8 mouse cellular contexts compared by ENCODE assay signal in genomic region chr16:33950830-33951229, GRCm38 (mm10). TPM values are rescaled to one million over a fixed set of nuclear protein-coding genes. Genes with fewer than 3 reads are reported as not detected.
DNase-seq lines count a peak whose midpoint lies in the region; ATAC-seq and TF ChIP-seq lines count a peak whose summit lies in the region.

No protein-coding gene starts in this region.

- H3K4me3 ChIP-seq in ES-E14 (ENCODE audit: insufficient read depth in 1 of 2, low read depth in 1 of 2, low read length in 2 of 2, poor library complexity in 1 of 2, severe bottlenecking in 1 of 2), result no peak overlapping the region
- no peak overlapping the region for H3K4me3 ChIP-seq in forebrain, embryonic 15.5 days
- no peak overlapping the region for H3K4me3 ChIP-seq in layer of hippocampus, adult 2 months
- no peak overlapping the region for H3K4me3 ChIP-seq in lung, adult 2 months (replicated peaks; ENCODE audit: extremely low read depth, low read depth, low read length)
- H3K4me3 ChIP-seq in neural tube, embryonic 15.5 days (replicated peaks), result no peak overlapping the region

- TF ChIP-seq POLR2A in lung, adult 2 months (IDR thresholded peaks at IDR 0.05; ENCODE audit: borderline replicate concordance, extremely low read depth, low read depth, low read length), result no peak

- H3K9ac ChIP-seq in ES-E14 (ENCODE audit: insufficient read depth, low read depth, low read length, poor library complexity, severe bottlenecking), result no peak overlapping the region
- H3K9ac ChIP-seq in forebrain, embryonic 15.5 days (replicated peaks), result no peak overlapping the region
- no peak overlapping the region for H3K9ac ChIP-seq in neural tube, embryonic 15.5 days (replicated peaks)

- no peaks in the 10 kb centered on the region for H3K27me3 ChIP-seq in forebrain, embryonic 15.5 days
- H3K27me3 ChIP-seq in neural tube, embryonic 15.5 days (replicated peaks), result no peaks in the 10 kb centered on the region

- peak; percentile 92 for TF ChIP-seq CTCF in layer of hippocampus, adult 2 months (conservative IDR thresholded peaks at IDR 0.05)
- TF ChIP-seq CTCF in lung, adult 2 months (IDR thresholded peaks at IDR 0.05; ENCODE audit: insufficient read depth, low read length), result peak; percentile 83

- H3K4me2 ChIP-seq in forebrain, embryonic 15.5 days (replicated peaks), result no peak overlapping the region
- no peak overlapping the region for H3K4me2 ChIP-seq in neural tube, embryonic 15.5 days

- in situ Hi-C loops in ES-E14 (cut with MboI; ENCODE audit: low sequenced_read_pairs in 2 of 2, unreplicated experiment in 2 of 2), result loop anchor here in 1 of 2 experiments (5.0 kb wide), 1 partner anchor 129 kb away; no protein-coding TSS in a partner anchor

- WGBS in forebrain, embryonic 15.5 days, result 24% methylated on average over 4 of the region's 4 CpGs
- whole genome bisulfite sequencing in lung, adult 2 months, result 16% methylated on average over 4 of the region's 4 CpGs
- WGBS in neural tube, embryonic 15.5 days, result 26% methylated on average over 4 of the region's 4 CpGs

- peak; percentile 79 for DNase-seq in ES-E14 (ENCODE audit: low read depth, low spot score)
- DNase-seq in c-Kit-positive CD71-positive TER-119-positive erythroid progenitor cells, embryonic 14.5 days (ENCODE audit: low spot score), result peak; percentile 62
- peak; percentile 73 to 77 for DNase-seq in layer of hippocampus, adult 2 months (ENCODE audit: low spot score in 2 of 2)
- peak; percentile 83 for DNase-seq in lung, adult 2 months
- DNase-seq in testis, postnatal 14 days (ENCODE audit: low spot score), result peak; percentile 46

- no peaks in the 10 kb centered on the region for H3K4me1 ChIP-seq in ES-E14 (ENCODE audit: control insufficient read depth in 2 of 2, insufficient read depth in 2 of 2, low read length in 2 of 2, poor library complexity in 1 of 2)
- no peaks in the 10 kb centered on the region for H3K4me1 ChIP-seq in forebrain, embryonic 15.5 days
- no peaks in the 10 kb centered on the region for H3K4me1 ChIP-seq in lung, adult 2 months (ENCODE audit: control insufficient read depth, insufficient read depth, low read length)
- H3K4me1 ChIP-seq in neural tube, embryonic 15.5 days, result no peaks in the 10 kb centered on the region

- no peak overlapping the region for H3K27ac ChIP-seq in ES-E14 (ENCODE audit: insufficient read depth, low read depth, low read length, poor library complexity, severe bottlenecking)
- no peak overlapping the region for H3K27ac ChIP-seq in forebrain, embryonic 15.5 days (replicated peaks)
- H3K27ac ChIP-seq in layer of hippocampus, adult 2 months, result no peak overlapping the region
- H3K27ac ChIP-seq in neural tube, embryonic 15.5 days (replicated peaks), result no peak overlapping the region

- H3K36me3 ChIP-seq in ES-E14 (ENCODE audit: control insufficient read depth, insufficient read depth, low read length, poor library complexity, severe bottlenecking), result peaks cover 11% of the 10 kb centered on the region
- peaks cover 24% of the 10 kb centered on the region for H3K36me3 ChIP-seq in forebrain, embryonic 15.5 days
- peaks cover 22% of the 10 kb centered on the region for H3K36me3 ChIP-seq in neural tube, embryonic 15.5 days

- H3K9me3 ChIP-seq in ES-E14 (ENCODE audit: control insufficient read depth, insufficient read depth, low read depth, low read length), result no peaks in the 10 kb centered on the region
- H3K9me3 ChIP-seq in forebrain, embryonic 15.5 days, result no peaks in the 10 kb centered on the region
- H3K9me3 ChIP-seq in neural tube, embryonic 15.5 days (replicated peaks), result no peaks in the 10 kb centered on the region

- peak; percentile 57; the same call in 1 of the 2 replicates for ATAC-seq in forebrain, embryonic 15.5 days (replicated peaks)
- ATAC-seq in hematopoietic stem cell, adult 5-6 weeks (replicated peaks in 1 of 2; ENCODE audit: insufficient read depth in 1 of 2, low FRiP score in 2 of 2, low TSS enrichment in 1 of 2, low read depth in 1 of 2, poor library complexity in 2 of 2, severe bottlenecking in 2 of 2), result peak; percentile 81 to 83
- ATAC-seq in neural tube, embryonic 15.5 days (ENCODE audit: low FRiP score), result peak; percentile 59; the same call in 1 of the 2 replicates

TF ChIP-seq in ES-E14, 5 proteins besides CTCF, POLR2A, EP300 and RAD21:
- TF ChIP-seq HCFC1 (IDR thresholded peaks at IDR 0.05; ENCODE audit: borderline replicate concordance, insufficient read depth, low read length) (no peak), MAFK (IDR thresholded peaks at IDR 0.05; ENCODE audit: insufficient read depth, low read depth, low read length) (no peak), ZC3H11A (IDR thresholded peaks at IDR 0.05; ENCODE audit: borderline replicate concordance, low read depth, low read length) (peak; percentile 79), ZNF384 (IDR thresholded peaks at IDR 0.05; ENCODE audit: low read depth, low read length) (no peak), CHD2 (IDR thresholded peaks at IDR 0.05; ENCODE audit: low read depth, low read length) (no peak)

RNA-seq across cellular contexts. Expression of gene Umps, which starts 16.0 kb away (rescaled TPM):
- 58.1 and 81.2 TPM in 2 replicates for total RNA-seq in ES-E14 (2012; rRNA removed)
- polyA plus RNA-seq in forebrain, embryonic 15.5 days (2015; fragmentation: Nextera tagmentation; extraction: Ambion mirVana), result 32.9 and 34.5 TPM in 2 replicates
- 85.0 and 92.9 TPM in 2 replicates for total RNA-seq in hematopoietic stem cell, adult 5-6 weeks (2017)
- total RNA-seq in layer of hippocampus, adult 2 months (2021), result 10 to 100 TPM; 17.1 to 17.2 TPM
- polyA plus RNA-seq in lung, adult 2 months (2012; rRNA removed), result 4.5 and 4.7 TPM in 2 replicates
- 22.8 and 32.5 TPM in 2 replicates for polyA plus RNA-seq in neural tube, embryonic 15.5 days (2015; fragmentation: Nextera tagmentation; extraction: Ambion mirVana)
